Mouse (Mus musculus) mesoderm, embryonic 11.5 days (tissue): ENCODE data around the gene Cep152.

ENCODE experiments used
- DNase-seq: peaks from one replicate; pipeline ENCODE4 v3.0.0-alpha.2; 2012; ENCODE audit warnings: low read depth, low spot score

The Cep152 gene

GRCm38 (mm10) chr2:125626536-125626935 is 1.6 kb upstream of the Cep152 start:
- no peak for DNase-seq

GRCm38 (mm10) chr2:125624127-125624685 is 707 bp downstream of the Cep152 start:
- peak; percentile 17 for DNase-seq

GRCm38 (mm10) chr2:125623211-125623610 is 1.7 kb downstream of the Cep152 start:
- DNase-seq, result no peak

GRCm38 (mm10) chr2:125620213-125620907 is 4.6 kb downstream of the Cep152 start:
- DNase-seq, result peak; percentile 82

- no peak for DNase-seq
Observed at GRCm38 (mm10) chr2:125615858-125616424, 9.0 kb downstream of the Cep152 start.

- DNase-seq, result no peak
Observed at GRCm38 (mm10) chr2:125615440-125615839, 9.5 kb downstream of the Cep152 start.

- DNase-seq, result no peak
Observed at GRCm38 (mm10) chr2:125606220-125606845, 18.6 kb downstream of the Cep152 start.

GRCm38 (mm10) chr2:125604646-125605045 is 20.3 kb downstream of the Cep152 start:
- peak; percentile 50 for DNase-seq

GRCm38 (mm10) chr2:125602970-125603369 is 21.9 kb downstream of the Cep152 start:
- no peak for DNase-seq

- DNase-seq, result no peak
Observed at GRCm38 (mm10) chr2:125598958-125599357, 26.0 kb downstream of the Cep152 start.

- no peak for DNase-seq
Observed at GRCm38 (mm10) chr2:125598251-125598650, 26.7 kb downstream of the Cep152 start.

GRCm38 (mm10) chr2:125594786-125595185 is 30.1 kb downstream of the Cep152 start:
- DNase-seq, result no peak

GRCm38 (mm10) chr2:125594072-125594471 is 30.8 kb downstream of the Cep152 start:
- DNase-seq, result no peak

GRCm38 (mm10) chr2:125591895-125592294 is 33.0 kb downstream of the Cep152 start:
- no peak for DNase-seq

GRCm38 (mm10) chr2:125589287-125589686 is 35.6 kb downstream of the Cep152 start:
- DNase-seq, result no peak

GRCm38 (mm10) chr2:125581081-125581480 is 43.8 kb downstream of the Cep152 start:
- no peak for DNase-seq

- DNase-seq, result no peak
Observed at GRCm38 (mm10) chr2:125577670-125578069, 47.2 kb downstream of the Cep152 start.

GRCm38 (mm10) chr2:125576498-125576897 is 48.4 kb downstream of the Cep152 start:
- no peak for DNase-seq

- DNase-seq, result no peak
Observed at GRCm38 (mm10) chr2:125575766-125576165, 49.1 kb downstream of the Cep152 start.

- DNase-seq, result no peak
Observed at GRCm38 (mm10) chr2:125563884-125564283, 61.0 kb downstream of the Cep152 start.

- no peak for DNase-seq
Observed at GRCm38 (mm10) chr2:125562407-125562806, 62.5 kb downstream of the Cep152 start.

GRCm38 (mm10) chr2:125560037-125560436 is 64.9 kb downstream of the Cep152 start:
- no peak for DNase-seq
